Mouse (Mus musculus) neural tube, embryonic 12.5 days (tissue): ENCODE data around the gene P2ry12. TPM values are rescaled to one million over a fixed set of nuclear protein-coding genes. Genes with fewer than 3 reads are reported as not detected.

ENCODE experiments used
- ATAC-seq: fragments of 200-750 bp; cut with Nextera tagmentation; 2 replicates; pipeline ENCODE4 v1.8.0; 2017; ENCODE audit warnings: low read depth, mild to moderate bottlenecking, moderate TSS enrichment, moderate library complexity; ENCODE audit not compliant: low FRiP score
- H3K27ac ChIP-seq: fragments of 300-500 bp; sonication (generic); 2 replicates; pipeline ENCODE4 v1.5.1; 2016
- H3K27me3 ChIP-seq: fragments of 300-500 bp; sonication (generic); replicated peaks from 2 replicates; pipeline ENCODE4 v1.6.1; 2016; ENCODE audit warnings: mild to moderate bottlenecking
- H3K36me3 ChIP-seq: fragments of 300-500 bp; sonication (generic); 2 replicates; pipeline ENCODE4 v1.6.1; 2016; ENCODE audit warnings: mild to moderate bottlenecking
- H3K4me1 ChIP-seq: fragments of 300-500 bp; sonication (generic); 2 replicates; pipeline ENCODE4 v1.6.1; 2016
- H3K4me2 ChIP-seq: fragments of 300-500 bp; sonication (generic); replicated peaks from 2 replicates; pipeline ENCODE4 v1.6.1; 2016; ENCODE audit warnings: mild to moderate bottlenecking
- H3K4me3 ChIP-seq: fragments of 300-500 bp; sonication (generic); 2 replicates; pipeline ENCODE4 v1.5.1; 2016
- H3K9ac ChIP-seq: fragments of 300-500 bp; sonication (generic); 2 replicates; pipeline ENCODE4 v1.6.1; 2016; ENCODE audit warnings: mild to moderate bottlenecking
- H3K9me3 ChIP-seq: fragments of 300-500 bp; sonication (generic); 2 replicates; pipeline ENCODE4 v1.6.1; 2016; ENCODE audit warnings: mild to moderate bottlenecking
- WGBS: fragments of 180-500 bp; shearing (Covaris S2); methylation state at CpG from one replicate; pipeline ENCODE4 v1.1.7; 2016; 5-methylcytosine and 5-hydroxymethylcytosine counted together
- polyA plus RNA-seq: library from polyadenylated mRNA; unstranded; fragments of >200 nt; fragmentation: Nextera tagmentation; extraction: Ambion mirVana; gene quantifications from 2 replicates; pipeline ENCODE4 v1.2.1, GENCODE M21; 2016

P2ry12 gene
- polyA plus RNA-seq, 1 experiment from 2014 or later = 5.4 TPM

GRCm38 (mm10) chr3:59169921-59170627 lies 92.6 kb downstream of the P2ry12 start:
- Histone ChIP-seq H3K9ac (no peak overlapping the region), H3K36me3 (no peaks in the 10 kb centered on the region), H3K4me1 (no peaks in the 10 kb centered on the region), H3K9me3 (no peaks in the 10 kb centered on the region), H3K4me2 (no peak overlapping the region), H3K27ac (no peak overlapping the region), H3K4me3 (no peak overlapping the region), H3K27me3 (no peaks in the 10 kb centered on the region)
- ATAC-seq = no peak
- 62% methylated on average over 2 of the region's 2 CpGs for WGBS

- Histone ChIP-seq H3K4me3 (no peak overlapping the region), H3K4me2 (no peak overlapping the region), H3K27me3 (no peaks in the 10 kb centered on the region), H3K36me3 (no peaks in the 10 kb centered on the region), H3K4me1 (no peaks in the 10 kb centered on the region), H3K27ac (no peak overlapping the region), H3K9me3 (no peaks in the 10 kb centered on the region), H3K9ac (no peak overlapping the region)
- ATAC-seq = no peak
- WGBS = 82% methylated on average over 4 of the region's 4 CpGs
Measured at GRCm38 (mm10) chr3:59169215-59169614, 93.5 kb downstream of the P2ry12 start.

- H3K4me1 ChIP-seq = no peaks in the 10 kb centered on the region
- no peak overlapping the region for H3K4me2 ChIP-seq
- WGBS = 92% methylated on average over 6 of the region's 6 CpGs
- no peaks in the 10 kb centered on the region for H3K9me3 ChIP-seq
- H3K4me3 ChIP-seq = no peak overlapping the region
- no peak overlapping the region for H3K27ac ChIP-seq
- no peak overlapping the region for H3K9ac ChIP-seq
- no peaks in the 10 kb centered on the region for H3K27me3 ChIP-seq
- ATAC-seq = no peak
- H3K36me3 ChIP-seq = no peaks in the 10 kb centered on the region
Measured at GRCm38 (mm10) chr3:59168476-59168875, 94.2 kb downstream of the P2ry12 start.

GRCm38 (mm10) chr3:59167417-59168054 lies 95.1 kb downstream of the P2ry12 start:
- no peak overlapping the region for H3K9ac ChIP-seq
- WGBS = 70% methylated on average over 2 of the region's 2 CpGs
- no peak overlapping the region for H3K4me2 ChIP-seq
- no peaks in the 10 kb centered on the region for H3K4me1 ChIP-seq
- no peak for ATAC-seq
- H3K9me3 ChIP-seq = no peaks in the 10 kb centered on the region
- H3K4me3 ChIP-seq = no peak overlapping the region
- H3K27ac ChIP-seq = no peak overlapping the region
- H3K27me3 ChIP-seq = no peaks in the 10 kb centered on the region
- H3K36me3 ChIP-seq = no peaks in the 10 kb centered on the region

Other genes with a start within 250 kb of the P2ry12 start
- gene Gpr171, start 161.1 kb downstream of the P2ry12 start, polyA plus RNA-seq = 0.92 and 0.96 TPM in 2 replicates
- 2.4 and 3.4 TPM in 2 replicates for gene P2ry14, start 109.3 kb downstream of the P2ry12 start, polyA plus RNA-seq
- 0.24 TPM in 1 of 2 replicates, not detected in the other for gene Gpr87, start 67.8 kb downstream of the P2ry12 start, polyA plus RNA-seq
- gene P2ry13, start 52.0 kb downstream of the P2ry12 start, polyA plus RNA-seq = 1.1 and 1.4 TPM in 2 replicates
- 3.4 and 3.5 TPM in 2 replicates for gene Igsf10, start 81.5 kb upstream of the P2ry12 start, polyA plus RNA-seq